ENCODE assay signal across 8 mouse cellular contexts in genomic region chr9:13298513-13298878, GRCm38 (mm10). TPM values are rescaled to one million over a fixed set of nuclear protein-coding genes. Genes with fewer than 3 reads are reported as not detected.
DNase-seq lines count a peak whose midpoint lies in the region; ATAC-seq and TF ChIP-seq lines count a peak whose summit lies in the region.

No protein-coding gene starts in this region.

- H3K4me2 ChIP-seq in heart, embryonic 16.5 days (ENCODE audit: low read depth, low read length) = peak overlapping the region; percentile 97
- peak overlapping the region; percentile 74 for H3K4me2 ChIP-seq in liver, postnatal 0 days (ENCODE audit: low read depth, low read length)

- no peaks in the 10 kb centered on the region for H3K79me2 ChIP-seq in heart, adult 2 months (replicated peaks; ENCODE audit: control insufficient read depth, insufficient read depth, low read length)

- H3K4me1 ChIP-seq in heart, adult 2 months (ENCODE audit: control insufficient read depth, insufficient read depth, low read length) = peaks cover 18% of the 10 kb centered on the region
- H3K4me1 ChIP-seq in ES-E14 (ENCODE audit: control insufficient read depth in 2 of 2, insufficient read depth in 2 of 2, low read length in 2 of 2, poor library complexity in 1 of 2) = peaks cover 3 to 6% of the 10 kb centered on the region in 2 experiments; a peak in 2 of 4 replicates
- peaks cover 42% of the 10 kb centered on the region for H3K4me1 ChIP-seq in heart, embryonic 16.5 days (ENCODE audit: control insufficient read depth, insufficient read depth, low read length)
- peaks cover 26% of the 10 kb centered on the region for H3K4me1 ChIP-seq in liver, postnatal 0 days (ENCODE audit: insufficient read depth)

- DNase-seq in heart, adult 2 months = no peak
- DNase-seq in heart, postnatal 36 days = no peak
- no peak for DNase-seq in ES-E14 (ENCODE audit: low read depth, low spot score)
- DNase-seq in liver, postnatal 0 days = no peak
- DNase-seq in cerebellum, adult 11-12 months = no peak
- DNase-seq in spleen, postnatal 36 days (ENCODE audit: low spot score in 2 of 2) = no peak

- no peaks in the 10 kb centered on the region for H3K9me3 ChIP-seq in ES-E14 (ENCODE audit: control insufficient read depth, insufficient read depth, low read depth, low read length)
- no peaks in the 10 kb centered on the region for H3K9me3 ChIP-seq in heart, embryonic 16.5 days (replicated peaks; ENCODE audit: control insufficient read depth, low read length)
- no peaks in the 10 kb centered on the region for H3K9me3 ChIP-seq in liver, postnatal 0 days (ENCODE audit: low read length)

- intact Hi-C loops in heart, adult 2 months (cut with DNase I) = loop anchor here (5.0 kb wide), 3 partner anchors 144 to 529 kb away; partner anchors contain the start of genes Cep57 and Fam76b
- intact Hi-C loops in heart, postnatal 36 days (cut with DNase I) = loop anchor here (1.0 to 5.0 kb wide), 5 partner anchors 51 to 419 kb away; no protein-coding TSS in a partner anchor

- peak overlapping the region; percentile 78 for H3K9ac ChIP-seq in heart, adult 2 months (ENCODE audit: low read depth, low read length)
- H3K9ac ChIP-seq in ES-E14 (ENCODE audit: insufficient read depth, low read depth, low read length, poor library complexity, severe bottlenecking) = no peak overlapping the region
- H3K9ac ChIP-seq in heart, embryonic 16.5 days (ENCODE audit: low read length) = peak overlapping the region; percentile 84
- H3K9ac ChIP-seq in liver, postnatal 0 days (replicated peaks) = no peak overlapping the region; the same call in 1 of the 2 replicates

- H3K27ac ChIP-seq in heart, adult 2 months = peak overlapping the region; percentile 87
- no peak overlapping the region for H3K27ac ChIP-seq in ES-E14 (ENCODE audit: insufficient read depth, low read depth, low read length, poor library complexity, severe bottlenecking)
- H3K27ac ChIP-seq in heart, embryonic 16.5 days (ENCODE audit: low read length) = peak overlapping the region; percentile 80
- H3K27ac ChIP-seq in liver, postnatal 0 days (ENCODE audit: low read depth) = peak overlapping the region; percentile 44; the same call in 1 of the 2 replicates

- TF ChIP-seq POLR2A in heart, adult 2 months (IDR thresholded peaks at IDR 0.05; ENCODE audit: insufficient read depth, low read depth, low read length) = no peak

- no peak for ATAC-seq in heart, embryonic 16.5 days (replicated peaks; ENCODE audit: extremely low read depth, insufficient read depth, low FRiP score)
- no peak for ATAC-seq in liver, postnatal 0 days
- no peak for ATAC-seq in CD4-positive, CD25-positive, alpha-beta regulatory T cell, adult 4 months

- no peaks in the 10 kb centered on the region for H3K27me3 ChIP-seq in heart, adult 2 months (ENCODE audit: control insufficient read depth, insufficient read depth, low read length)
- no peaks in the 10 kb centered on the region for H3K27me3 ChIP-seq in heart, embryonic 16.5 days (ENCODE audit: control insufficient read depth, insufficient read depth, low read length)
- no peaks in the 10 kb centered on the region for H3K27me3 ChIP-seq in liver, postnatal 0 days (ENCODE audit: insufficient read depth, low read length)

- H3K4me3 ChIP-seq in heart, adult 2 months = peak overlapping the region; percentile 77
- H3K4me3 ChIP-seq in ES-E14 (ENCODE audit: insufficient read depth in 1 of 2, low read depth in 1 of 2, low read length in 2 of 2, poor library complexity in 1 of 2, severe bottlenecking in 1 of 2) = peak overlapping the region; percentile 40 to 44; a peak in 2 of 4 replicates
- H3K4me3 ChIP-seq in heart, embryonic 16.5 days (ENCODE audit: low read length) = peak overlapping the region; percentile 84
- H3K4me3 ChIP-seq in liver, postnatal 0 days (ENCODE audit: low read depth, low read length) = peak overlapping the region; percentile 66

- TF ChIP-seq CTCF in heart, adult 2 months (IDR thresholded peaks at IDR 0.05) = no peak
- no peak for TF ChIP-seq CTCF in liver, postnatal 0 days (IDR thresholded peaks at IDR 0.05; ENCODE audit: low read depth)

- WGBS in heart, adult 2 months = 26% methylated on average over 9 of the region's 9 CpGs
- 15% methylated on average over 9 of the region's 9 CpGs for WGBS in heart, embryonic 16.5 days
- 11% methylated on average over 9 of the region's 9 CpGs for WGBS in liver, postnatal 0 days (ENCODE audit: insufficient replicate concordance)

- in situ Hi-C loops in ES-E14 (cut with MboI; ENCODE audit: low sequenced_read_pairs in 2 of 2, unreplicated experiment in 2 of 2) = no loop called here

- TF ChIP-seq EP300 in heart, adult 2 months (IDR thresholded peaks at IDR 0.05; ENCODE audit: insufficient read depth, low read depth, low read length) = no peak
- TF ChIP-seq EP300 in liver, postnatal 0 days (IDR thresholded peaks at IDR 0.05; ENCODE audit: low read depth) = no peak

- H3K36me3 ChIP-seq in heart, adult 2 months (ENCODE audit: control insufficient read depth, insufficient read depth, low read length) = peaks cover 9% of the 10 kb centered on the region
- H3K36me3 ChIP-seq in ES-E14 (ENCODE audit: control insufficient read depth, insufficient read depth, low read length, poor library complexity, severe bottlenecking) = no peaks in the 10 kb centered on the region
- no peaks in the 10 kb centered on the region for H3K36me3 ChIP-seq in heart, embryonic 16.5 days (ENCODE audit: control insufficient read depth, insufficient read depth)
- H3K36me3 ChIP-seq in liver, postnatal 0 days (replicated peaks; ENCODE audit: insufficient read depth, low read length) = no peaks in the 10 kb centered on the region

TF ChIP-seq in ES-E14, 5 proteins besides CTCF, POLR2A, EP300 and RAD21:
- TF ChIP-seq HCFC1 (IDR thresholded peaks at IDR 0.05; ENCODE audit: borderline replicate concordance, insufficient read depth, low read length) = no peak
- no peak for TF ChIP-seq ZC3H11A (IDR thresholded peaks at IDR 0.05; ENCODE audit: borderline replicate concordance, low read depth, low read length)
- no peak for TF ChIP-seq CHD2 (IDR thresholded peaks at IDR 0.05; ENCODE audit: low read depth, low read length)
- no peak for TF ChIP-seq MAFK (IDR thresholded peaks at IDR 0.05; ENCODE audit: insufficient read depth, low read depth, low read length)
TF ChIP-seq in ES-E14: peak in this region for 0.

RNA-seq across cellular contexts. Expression of gene Maml2, which starts 0.7 kb away (rescaled TPM):
- total RNA-seq in heart, adult 2 months (2021) = 1 to 10 TPM; 5.7 to 6.5 TPM
- polyA plus RNA-seq in heart, adult 2 months (2012; rRNA removed) = 4.8 and 6.2 TPM in 2 replicates
- total RNA-seq in heart, postnatal 36 days (2021) = 1 to 10 TPM; 6.0 to 6.2 TPM
- 1.5 and 1.9 TPM in 2 replicates for total RNA-seq in ES-E14 (2012; rRNA removed)
- polyA plus RNA-seq in heart, embryonic 16.5 days (2015; fragmentation: Nextera tagmentation; extraction: Ambion mirVana) = 8.8 and 9.0 TPM in 2 replicates
- polyA plus RNA-seq in liver, postnatal 0 days (2015; fragmentation: Nextera tagmentation; extraction: Ambion mirVana) = 1.3 and 1.6 TPM in 2 replicates
- 10 to 100 TPM; 30.9 to 36.6 TPM for polyA plus RNA-seq in CD4-positive, CD25-positive, alpha-beta regulatory T cell, adult 4 months (2017; shearing (Covaris generic))

RNA-seq across cellular contexts. Expression of gene Ccdc82, which starts 51.7 kb away (rescaled TPM):
- 1 to 10 TPM; 8.5 to 9.3 TPM for total RNA-seq in heart, adult 2 months (2021)
- polyA plus RNA-seq in heart, adult 2 months (2012; rRNA removed) = 4.6 and 7.9 TPM in 2 replicates
- total RNA-seq in heart, postnatal 36 days (2021) = 1 to 10 TPM; 8.7 to 8.9 TPM
- 1.1 and 1.6 TPM in 2 replicates for total RNA-seq in ES-E14 (2012; rRNA removed)
- 8.5 and 8.7 TPM in 2 replicates for polyA plus RNA-seq in heart, embryonic 16.5 days (2015; fragmentation: Nextera tagmentation; extraction: Ambion mirVana)
- 3.8 and 4.7 TPM in 2 replicates for polyA plus RNA-seq in liver, postnatal 0 days (2015; fragmentation: Nextera tagmentation; extraction: Ambion mirVana)
- 10 to 100 TPM; 45.9 to 48.7 TPM for polyA plus RNA-seq in CD4-positive, CD25-positive, alpha-beta regulatory T cell, adult 4 months (2017; shearing (Covaris generic))

RNA-seq across cellular contexts. Expression of gene Jrkl, which starts 52.9 kb away (rescaled TPM):
- 1 to 10 TPM; 5.3 to 5.7 TPM for total RNA-seq in heart, adult 2 months (2021)
- 0.80 and 1.9 TPM in 2 replicates for polyA plus RNA-seq in heart, adult 2 months (2012; rRNA removed)
- 1 to 10 TPM; 6.1 to 6.2 TPM for total RNA-seq in heart, postnatal 36 days (2021)
- total RNA-seq in ES-E14 (2012; rRNA removed) = 2.3 and 2.8 TPM in 2 replicates
- polyA plus RNA-seq in heart, embryonic 16.5 days (2015; fragmentation: Nextera tagmentation; extraction: Ambion mirVana) = 8.0 and 8.3 TPM in 2 replicates
- polyA plus RNA-seq in liver, postnatal 0 days (2015; fragmentation: Nextera tagmentation; extraction: Ambion mirVana) = 1.9 and 2.1 TPM in 2 replicates
- polyA plus RNA-seq in CD4-positive, CD25-positive, alpha-beta regulatory T cell, adult 4 months (2017; shearing (Covaris generic)) = 1 to 10 TPM; 2.8 to 6.0 TPM

Comparison
In these comparisons a context has a peak if more than half of its experiments do, and no peak if none do; other contexts are left out.
1. H3K9ac ChIP-seq: peak in heart, adult 2 months (single experiment) and heart, embryonic 16.5 days (single experiment); none in ES-E14 (single experiment) and liver, postnatal 0 days (single experiment).
2. Peak in every context shown above with its lines, with median percentiles within 50 percentile points of each other: H3K4me3 ChIP-seq.